Mouse (Mus musculus) embryo, embryonic 10.5 days (tissue): ENCODE results near the gene Vwa8.

ENCODE experiments used
- DNase-seq: peaks from one replicate; pipeline ENCODE4 v3.0.0-alpha.2; 2015; ENCODE audit warnings: low spot score

Gene Vwa8

GRCm38 (mm10) chr14:78848941-78849911, at the start of gene Vwa8:
TSS of gene Vwa8 (plus strand) at chr14:78849052.
- peak; percentile 81 for DNase-seq

- DNase-seq = no peak
Measured at GRCm38 (mm10) chr14:78802378-78802777, 46.5 kb upstream of the Vwa8 start.

DNA sequence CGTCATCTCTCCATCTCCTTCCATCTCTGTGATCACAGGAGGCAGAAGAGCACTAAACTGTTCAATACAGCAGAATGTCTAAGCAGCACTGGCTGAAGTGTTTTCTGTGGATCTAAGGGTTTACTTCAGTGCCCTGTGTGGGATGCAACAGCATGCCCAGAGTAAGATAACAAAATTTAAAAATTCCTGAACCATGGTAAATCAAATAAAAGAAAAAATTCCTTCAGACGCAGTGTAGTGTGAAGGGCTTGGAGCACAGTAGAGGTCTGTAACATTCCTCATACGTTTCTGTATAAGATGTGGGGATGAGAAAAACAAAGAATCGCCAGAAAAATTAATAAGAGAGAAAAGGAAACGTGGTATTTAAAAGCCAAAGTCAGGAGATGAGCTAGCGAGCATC, 44.9 kb upstream of the Vwa8 start:
- no peak for DNase-seq

- DNase-seq = no peak
Measured at GRCm38 (mm10) chr14:78812896-78813295, 36.0 kb upstream of the Vwa8 start.

- DNase-seq = no peak
Measured at GRCm38 (mm10) chr14:78816411-78816810, 32.4 kb upstream of the Vwa8 start.

- no peak for DNase-seq
Measured at GRCm38 (mm10) chr14:78817651-78818050, 31.2 kb upstream of the Vwa8 start.

DNA sequence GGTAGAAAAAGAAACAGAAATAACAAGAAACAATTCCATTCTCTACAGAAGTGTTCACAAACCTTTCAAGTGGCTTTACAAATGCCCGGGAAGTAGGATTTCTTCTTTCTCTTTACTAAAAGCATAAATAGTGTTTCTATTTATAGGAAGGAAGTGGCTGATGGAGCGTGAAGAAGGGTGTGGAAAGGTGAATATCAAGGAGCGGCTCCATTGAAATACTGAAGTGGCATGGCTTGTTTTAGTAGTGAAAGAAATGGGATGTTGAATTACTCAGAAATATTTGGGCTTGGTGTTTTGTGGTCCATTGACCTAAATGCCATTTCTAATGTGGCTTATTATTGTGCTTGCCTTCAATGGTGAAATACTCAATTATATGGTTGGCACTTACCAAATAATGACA, 30.4 kb upstream of the Vwa8 start:
- DNase-seq = no peak

DNA sequence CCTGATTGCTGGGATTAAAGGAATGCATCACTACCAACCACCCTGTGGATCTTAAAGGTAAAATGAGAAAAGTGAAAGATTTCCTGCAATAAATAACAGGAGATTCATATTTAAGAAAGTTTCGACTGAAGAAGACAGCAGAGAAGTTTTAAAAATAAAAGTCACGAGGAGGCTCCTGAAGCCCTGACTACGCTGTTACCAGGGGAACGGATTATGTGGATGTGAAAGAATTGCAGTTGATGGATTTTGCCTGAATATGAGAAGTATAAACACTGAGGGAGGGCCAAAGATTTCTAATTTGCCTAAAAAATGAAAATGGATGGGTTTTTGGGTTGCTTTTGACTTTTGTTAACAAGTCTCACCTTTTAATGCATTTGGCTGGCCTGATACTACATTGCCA, 24.8 kb upstream of the Vwa8 start:
- peak; percentile 5 for DNase-seq

DNA sequence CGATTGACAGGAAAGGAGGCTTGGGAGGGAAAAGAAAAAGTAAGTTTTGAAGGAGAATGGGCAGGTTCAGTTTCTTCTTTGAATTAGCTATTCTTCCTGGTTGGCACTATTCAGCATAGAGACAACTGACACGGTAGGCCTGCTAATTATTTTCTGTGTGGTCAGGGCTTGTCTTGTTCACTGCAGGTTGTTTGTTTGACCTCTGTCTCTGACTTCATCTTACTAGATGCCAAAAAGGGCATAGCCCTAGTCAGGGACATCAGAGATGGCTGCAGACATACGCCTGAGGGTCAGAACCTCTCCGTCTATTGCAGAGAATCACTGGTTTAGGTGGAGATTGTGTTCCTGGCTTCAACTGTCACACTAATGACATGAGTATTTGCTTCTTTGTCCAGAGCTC, 24.3 kb upstream of the Vwa8 start:
- DNase-seq = no peak

GRCm38 (mm10) chr14:78831158-78831557, 17.7 kb upstream of the Vwa8 start:
- DNase-seq = no peak

DNA sequence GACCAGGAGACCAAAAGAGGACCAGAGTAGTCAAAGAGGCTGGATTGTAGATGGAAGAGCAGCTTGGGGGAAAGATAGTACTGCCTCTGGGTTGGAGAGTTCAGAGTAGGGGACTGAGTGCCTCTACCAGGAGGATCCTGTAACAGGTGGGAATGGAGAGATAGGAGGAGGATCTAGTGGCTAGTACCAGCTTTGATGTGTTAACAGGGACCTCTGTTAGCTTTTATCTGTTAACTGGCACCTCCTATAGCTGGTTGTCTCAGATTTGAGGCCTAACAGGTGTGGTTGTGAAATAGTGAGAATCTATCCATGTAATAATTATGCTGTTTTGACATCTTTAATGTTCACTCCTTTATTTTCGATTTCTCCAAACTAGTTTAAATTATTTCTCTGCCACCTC, 904 bp upstream of the Vwa8 start:
- no peak for DNase-seq

GRCm38 (mm10) chr14:78848477-78848876, 375 bp upstream of the Vwa8 start:
- DNase-seq = no peak

GRCm38 (mm10) chr14:78849961-78850578, 1.2 kb downstream of the Vwa8 start:
- DNase-seq = peak; percentile 28

- peak; percentile 80 for DNase-seq
Measured at GRCm38 (mm10) chr14:78850666-78851065, 1.8 kb downstream of the Vwa8 start.

DNA sequence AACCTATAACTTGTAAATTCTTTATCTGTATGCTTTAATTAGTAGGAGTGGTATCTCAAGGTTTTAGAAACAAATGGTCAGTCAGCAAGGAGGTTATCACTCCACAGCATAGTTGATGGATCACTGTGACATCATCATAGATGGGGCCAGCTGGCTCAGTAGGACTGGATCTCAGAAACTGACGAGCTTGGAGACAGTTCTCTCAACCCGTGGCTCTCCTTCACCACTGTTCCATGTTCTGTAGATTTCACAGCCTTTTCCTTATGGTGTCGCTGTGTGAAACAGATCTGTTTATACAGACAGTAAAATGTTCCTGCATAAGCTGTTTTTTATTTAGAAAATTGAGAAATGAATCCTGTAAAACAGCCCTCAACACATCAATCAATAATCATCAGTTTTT, 2.5 kb downstream of the Vwa8 start:
- peak; percentile 32 for DNase-seq

DNA sequence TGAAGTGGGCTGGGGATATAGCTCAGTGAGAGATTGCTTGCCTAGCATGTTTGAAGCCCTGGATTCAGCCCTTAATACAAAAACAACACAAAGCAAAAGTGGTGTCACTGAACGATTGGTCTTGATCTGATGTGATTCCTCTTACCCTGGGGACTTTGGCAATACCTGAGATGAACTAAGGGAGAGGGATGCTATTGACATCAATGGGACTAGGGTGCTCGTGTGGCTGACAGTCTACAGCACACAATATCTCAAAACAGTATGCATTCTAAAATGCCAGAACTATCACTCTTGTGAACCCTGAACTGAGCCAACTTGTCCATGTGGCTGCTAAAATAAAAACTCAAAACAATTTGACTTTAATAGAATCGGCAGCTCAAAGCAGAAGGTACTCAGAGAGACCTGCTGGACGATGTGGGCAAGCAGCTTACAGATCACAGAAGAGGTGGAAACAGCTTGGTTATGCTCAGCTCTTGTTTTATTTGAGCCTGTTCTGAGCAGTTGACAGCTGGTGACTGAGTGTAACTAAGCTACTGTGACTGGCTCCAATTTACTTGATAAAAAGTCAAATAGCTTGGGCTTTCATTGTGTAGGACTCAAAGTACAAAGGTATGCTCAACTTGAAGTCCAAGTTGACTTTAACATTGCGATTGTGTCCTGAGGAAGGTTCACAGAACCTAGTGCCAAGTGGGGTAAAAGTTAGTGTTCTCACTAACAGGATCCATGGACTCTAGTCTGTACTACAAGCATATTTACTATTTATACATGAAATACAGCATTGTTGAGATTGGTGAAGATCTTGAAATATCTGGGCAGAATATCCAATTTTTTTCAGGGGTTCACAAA, 3.8 kb downstream of the Vwa8 start:
- DNase-seq = no peak

DNA sequence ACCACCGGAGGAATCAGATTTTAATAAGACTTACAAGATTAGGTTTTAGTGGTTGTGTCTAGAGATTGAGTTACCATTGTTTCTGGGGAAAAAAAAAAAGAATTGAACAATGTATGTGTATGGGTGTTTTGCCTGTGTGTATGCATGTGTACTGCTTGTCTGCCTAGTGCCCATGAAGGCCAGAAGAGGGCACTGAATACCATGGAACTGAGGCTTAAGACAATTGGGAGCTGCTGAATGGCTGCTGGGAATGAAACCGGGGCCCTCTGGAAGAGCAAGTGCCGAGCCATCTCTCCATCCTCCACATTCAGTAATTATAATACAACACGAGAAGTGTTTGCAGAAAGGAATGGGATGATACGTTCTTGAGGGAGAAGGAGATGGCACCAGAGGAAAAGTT, 12.3 kb downstream of the Vwa8 start:
- no peak for DNase-seq

- DNase-seq = no peak
Measured at GRCm38 (mm10) chr14:78870036-78870435, 21.2 kb downstream of the Vwa8 start.

GRCm38 (mm10) chr14:78877176-78877575, 28.3 kb downstream of the Vwa8 start:
- DNase-seq = no peak

DNA sequence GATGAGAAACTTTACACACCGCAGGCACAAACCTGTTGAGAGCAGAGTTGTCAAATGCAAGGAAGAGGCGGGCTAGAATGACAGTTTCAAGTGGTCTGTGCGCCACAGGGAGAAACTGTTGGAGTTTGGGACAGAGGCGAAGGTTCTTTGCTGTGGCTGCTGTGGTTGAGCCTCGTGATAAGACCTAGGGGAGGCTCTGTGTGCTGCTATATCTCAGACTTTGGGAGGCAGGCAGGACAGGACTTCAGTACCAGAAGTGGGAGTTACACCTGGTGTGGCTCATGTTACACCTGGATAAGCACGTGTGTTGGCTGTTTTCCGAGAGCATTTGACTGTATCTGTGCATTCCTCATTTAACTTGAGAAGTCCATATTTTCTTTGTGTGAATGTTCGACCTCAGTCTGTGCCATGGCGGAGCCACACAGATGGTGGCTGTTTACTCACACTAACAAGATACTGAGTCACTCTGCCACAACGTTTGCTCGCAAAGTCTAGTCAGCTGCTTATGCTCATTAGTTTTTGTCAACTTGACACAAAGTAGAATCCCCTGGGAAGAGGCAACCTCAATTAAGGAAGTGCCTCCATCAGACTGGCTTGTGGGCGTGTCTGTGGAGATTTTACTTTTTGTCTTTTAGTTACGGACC, 29.7 kb downstream of the Vwa8 start:
- DNase-seq = no peak

DNA sequence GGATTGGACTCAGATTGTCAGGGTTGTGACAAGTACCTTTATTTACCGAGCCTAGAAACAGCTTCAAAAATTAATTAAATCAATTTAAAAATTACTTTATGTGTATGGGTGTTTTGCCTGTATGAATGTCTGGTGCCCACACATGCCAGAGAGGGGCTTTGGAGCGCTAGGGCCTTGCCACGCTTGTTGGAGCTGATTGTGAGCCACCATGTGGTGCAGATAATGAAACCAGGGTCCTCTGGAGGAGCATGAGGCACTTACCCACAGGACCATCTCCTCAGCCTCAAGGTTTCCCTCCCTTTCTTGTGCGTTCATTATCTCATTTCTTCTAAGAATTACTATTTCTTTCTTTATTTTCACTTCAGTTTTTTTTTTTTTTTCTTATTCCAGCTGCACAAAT, 32.0 kb downstream of the Vwa8 start:
- no peak for DNase-seq

DNA sequence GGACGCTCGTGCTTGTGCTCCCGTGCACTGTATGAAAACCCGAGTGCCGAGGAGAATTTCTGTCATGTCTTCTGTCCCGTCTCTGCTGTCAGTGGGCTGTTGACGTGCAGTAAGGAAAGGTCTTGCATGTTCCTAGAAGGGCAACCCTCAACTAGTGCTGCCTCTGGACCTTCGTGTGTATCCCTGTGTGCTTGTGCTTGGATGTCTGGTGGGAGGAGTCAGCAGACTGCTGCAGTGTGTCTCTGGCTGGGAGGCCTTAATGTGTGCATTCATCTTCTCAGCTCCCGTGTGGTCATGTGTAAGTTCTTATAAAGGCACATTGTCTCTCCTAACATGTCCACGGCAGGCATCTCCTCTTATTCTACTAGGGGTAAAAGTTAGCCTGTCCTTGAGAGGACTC, 32.7 kb downstream of the Vwa8 start:
- no peak for DNase-seq
